Mouse (Mus musculus) layer of hippocampus, adult 9-11 months (tissue): ENCODE measurements at regions not wholly inside any gene's neighbourhood (a gene's known extent, or its start where the extent isn't known, plus 50 kb on each side); places are given as distances from the start of the nearest gene placed in this dataset.
"Not testable (repeated sequence)": the region's sequence is repeated elsewhere in the genome, so short reads cannot be mapped to it uniquely, and the experiment has no call there.

Experiments
- DNase-seq: peaks from one replicate; pipeline ENCODE4 v3.0.0; 2022

DNA sequence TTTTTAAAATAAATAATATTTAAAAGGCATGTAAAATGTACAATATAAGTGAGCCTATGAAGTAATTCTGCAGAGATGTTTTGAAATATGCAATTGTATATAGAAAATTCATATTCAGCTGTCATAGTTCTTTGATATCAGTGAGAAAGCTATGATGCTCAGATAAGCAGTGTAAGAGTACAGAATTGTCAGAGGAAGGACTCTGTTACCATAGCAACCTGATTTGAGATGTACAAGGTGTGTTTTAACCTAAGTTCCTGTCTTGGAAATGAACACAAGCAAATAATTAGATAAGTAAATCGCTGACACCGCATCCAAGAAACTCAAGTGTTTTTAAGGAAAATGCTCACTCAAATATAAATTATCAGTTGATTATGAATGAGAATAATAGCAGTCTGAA is 271.8 kb downstream of the Gabrg2 start:
- DNase-seq, result no peak

DNA sequence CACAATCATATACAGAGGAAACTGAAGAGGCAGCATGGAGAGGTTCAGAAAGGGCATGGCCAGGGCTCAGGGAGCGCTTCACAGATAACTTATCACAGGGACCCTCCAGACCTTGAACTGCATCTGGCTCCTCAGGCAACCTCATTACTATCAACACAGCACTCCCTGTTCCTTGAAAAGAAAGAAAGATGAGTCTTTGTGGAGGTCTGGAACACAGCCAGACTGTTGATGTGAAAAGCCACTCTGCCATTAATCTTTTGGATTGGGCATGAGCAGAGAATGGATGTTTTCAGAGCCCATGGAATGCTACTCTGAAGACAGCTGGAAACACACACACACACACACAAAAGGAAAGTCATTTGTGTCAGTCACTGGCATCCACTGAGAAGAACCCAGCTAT is 284.0 kb downstream of the Gabrg2 start:
- DNase-seq, result no peak

DNA sequence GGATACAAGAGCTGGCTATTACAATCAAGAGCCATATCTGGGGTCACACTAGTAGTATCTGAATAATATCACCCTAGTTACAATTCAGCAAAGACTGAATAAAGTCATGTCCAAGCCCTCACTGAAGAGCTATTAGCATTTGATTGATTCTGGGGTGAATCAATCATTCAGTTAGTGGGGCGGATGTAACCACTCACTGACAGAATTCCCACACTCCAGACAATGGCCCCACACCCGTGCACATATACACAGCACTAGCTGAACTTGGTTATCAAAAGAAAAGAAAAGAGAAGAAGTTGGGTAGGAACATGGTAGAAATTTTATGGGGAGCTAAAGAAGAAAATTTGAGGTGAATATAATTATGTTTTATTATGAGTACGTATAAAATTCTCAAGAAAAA is 310.0 kb downstream of the Gabrg2 start:
- DNase-seq, result no peak

DNA sequence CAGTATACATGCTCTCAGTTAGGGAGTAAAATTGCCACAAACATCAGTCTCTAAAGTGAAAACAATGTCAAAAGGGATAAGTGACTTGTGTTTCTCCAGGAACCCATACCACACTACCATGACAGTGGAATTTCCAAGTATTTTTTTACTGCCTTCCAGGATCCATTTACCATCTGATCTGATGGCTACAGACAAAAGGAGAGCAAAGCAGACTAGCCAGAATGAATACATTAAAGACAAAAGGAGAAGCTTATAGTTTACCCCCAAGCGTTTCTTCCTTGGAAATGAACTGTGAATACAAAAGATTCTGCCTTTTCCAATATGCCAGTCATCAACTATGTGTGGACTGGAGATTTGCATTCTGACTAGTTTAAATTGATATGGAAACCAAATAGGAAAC is 317.7 kb downstream of the Gabrg2 start:
- no peak for DNase-seq

DNA sequence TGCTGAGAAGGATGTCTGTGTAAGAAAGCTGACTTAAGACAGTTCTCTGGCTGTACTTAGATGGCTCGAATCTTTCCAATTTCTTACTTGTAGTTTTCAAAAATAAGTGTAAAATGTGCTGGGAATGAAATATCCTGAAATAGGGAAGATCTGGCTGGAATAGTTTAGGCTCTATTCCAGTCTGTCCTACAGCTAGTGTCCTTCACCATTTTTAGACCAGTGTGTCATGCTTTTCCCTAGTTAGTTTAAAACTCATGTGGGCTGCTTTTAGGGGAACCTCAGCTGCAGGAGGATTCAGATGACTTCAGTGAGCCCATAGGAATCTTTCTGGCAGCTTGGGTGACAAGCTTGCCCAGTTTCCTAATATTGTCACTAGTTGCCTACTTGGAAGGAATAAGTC is 348.1 kb downstream of the Gabrg2 start:
- DNase-seq, result no peak

DNA sequence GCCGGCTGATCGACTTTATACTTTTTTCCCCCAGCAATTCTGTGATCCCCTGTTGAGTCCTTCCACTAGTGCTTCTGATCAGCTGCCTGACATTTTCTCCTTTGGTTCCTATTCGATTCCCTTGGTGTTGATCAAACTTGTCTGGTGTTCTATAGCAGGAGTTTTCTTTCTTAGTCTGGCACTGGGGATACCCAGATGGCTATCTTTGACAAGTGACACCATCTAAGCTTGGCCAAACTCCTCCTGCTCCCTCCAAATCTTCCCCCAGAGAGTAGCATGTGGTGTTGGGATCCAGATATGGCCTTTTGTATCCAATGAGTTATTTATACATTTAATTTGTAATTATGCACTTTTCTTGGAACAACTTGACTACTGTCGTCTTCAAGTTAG is 355.2 kb downstream of the Gabrg2 start:
- no peak for DNase-seq

DNA sequence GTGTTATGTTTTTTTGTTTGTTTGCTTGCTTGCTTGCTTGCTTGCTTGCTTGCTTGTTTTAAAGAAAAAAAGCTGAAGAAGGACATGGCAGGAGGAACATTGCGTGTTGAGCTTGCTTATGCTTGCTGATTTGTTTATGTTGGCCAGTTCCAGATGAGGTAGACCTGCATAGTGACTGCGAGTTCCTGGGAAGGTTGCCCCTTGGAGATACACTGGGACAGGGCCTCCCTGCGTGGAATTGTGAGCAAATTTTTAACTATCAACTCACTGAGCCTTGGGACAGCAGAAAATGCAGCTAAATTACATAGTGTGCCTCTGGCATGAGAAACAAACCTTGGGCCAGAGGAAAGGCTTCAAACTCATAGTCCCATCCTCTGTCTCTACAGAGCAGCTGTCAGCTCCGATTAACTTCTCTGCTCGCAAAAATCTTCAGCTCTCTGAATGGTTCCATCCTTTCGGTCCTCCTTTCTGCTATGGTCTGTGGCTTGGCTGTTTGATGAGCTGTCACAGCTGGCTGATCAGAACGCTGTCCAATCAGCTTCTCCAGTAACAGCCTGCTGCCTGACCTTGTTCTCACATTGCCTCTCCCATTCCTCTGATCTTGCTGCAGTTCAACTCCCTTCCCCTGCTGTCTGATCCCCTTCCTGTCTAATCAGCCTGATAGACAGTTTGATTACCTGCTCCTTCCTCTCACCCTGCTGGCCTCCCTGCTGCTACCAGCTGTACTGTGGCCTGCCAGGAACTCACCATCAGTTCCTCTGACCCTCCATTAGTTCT is 355.7 kb downstream of the Gabrg2 start:
- no peak for DNase-seq

DNA sequence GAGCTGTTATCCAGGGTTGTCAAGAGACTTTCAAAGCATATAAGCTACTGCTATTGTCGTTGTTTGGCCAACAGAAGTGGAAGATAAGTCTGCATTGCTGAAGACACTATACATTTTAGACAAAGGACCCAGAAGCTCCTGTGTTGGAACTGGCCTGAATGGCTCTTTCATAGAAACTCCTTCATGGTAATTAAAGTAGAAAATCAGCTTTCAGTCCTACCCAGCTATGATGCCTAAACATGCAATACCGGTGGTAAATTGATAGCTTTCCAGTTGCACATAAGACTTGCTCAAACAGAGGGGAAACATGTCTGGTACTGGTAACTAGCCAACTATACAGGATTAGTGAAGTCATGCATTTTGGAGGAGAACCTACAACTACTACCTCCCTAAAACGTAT is 356.6 kb downstream of the Gabrg2 start:
- DNase-seq, result no peak

DNA sequence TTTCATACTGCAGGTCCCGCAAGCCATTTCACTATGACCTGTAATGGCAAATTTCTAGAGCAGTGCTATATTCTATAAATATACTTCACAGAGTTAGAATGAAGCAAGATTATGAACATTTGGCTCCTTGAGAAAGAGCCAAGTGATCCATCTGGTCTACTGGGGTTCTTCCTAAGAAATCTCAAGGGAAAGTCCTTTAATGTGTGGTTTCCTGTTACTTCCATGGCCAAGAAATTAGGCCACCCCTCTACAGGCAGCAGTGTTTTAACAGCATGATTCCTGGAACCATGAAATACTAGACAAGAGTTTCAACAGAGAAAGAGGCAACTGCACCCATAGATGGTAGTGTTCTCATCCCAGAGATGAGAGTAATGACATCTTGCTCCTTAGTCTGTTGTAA is 401.7 kb downstream of the Gabrg2 start:
- DNase-seq, result peak; percentile 33

DNA sequence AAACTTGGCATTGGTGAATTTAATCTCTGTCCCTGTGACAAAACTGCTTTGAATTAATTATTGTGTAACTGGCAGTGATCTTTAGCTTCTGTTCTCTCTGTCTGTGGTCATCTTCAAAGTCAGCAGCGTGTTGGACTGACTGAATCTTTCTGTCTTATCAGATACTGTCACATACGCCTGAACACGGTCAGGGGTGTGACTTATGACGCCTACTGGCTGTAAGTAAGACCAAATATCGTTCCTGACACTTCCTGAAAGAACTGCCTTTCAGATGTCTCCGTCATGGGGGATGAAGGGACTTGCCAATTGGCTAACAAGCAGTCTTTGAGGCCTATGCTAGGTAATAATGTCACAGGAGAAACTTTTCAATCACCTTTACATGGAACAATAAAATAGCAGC is 402.2 kb downstream of the Gabrg2 start:
- DNase-seq, result no peak

DNA sequence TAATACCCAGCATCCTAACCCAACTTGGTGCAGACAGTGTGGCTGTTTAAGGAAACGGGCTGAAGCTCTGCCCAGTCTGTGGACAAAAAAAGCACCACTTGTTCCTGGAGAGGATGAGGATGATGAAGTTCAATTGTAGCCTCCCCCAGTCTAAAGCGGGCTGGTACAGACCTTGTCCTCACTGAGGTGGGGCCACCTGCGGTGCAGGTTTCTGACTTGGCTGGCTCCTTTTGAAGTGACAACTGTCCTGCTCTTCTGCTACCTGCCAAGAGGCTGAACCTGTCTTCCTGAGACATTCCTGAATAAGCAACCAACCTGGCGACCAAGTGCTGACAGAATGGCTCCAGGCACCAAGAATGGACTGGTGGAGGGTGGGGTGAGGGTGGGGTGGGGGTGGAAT is 409.2 kb downstream of the Gabrg2 start:
- not testable (repeated sequence) for DNase-seq
